Mouse (Mus musculus) MEL (cell line): ENCODE measurements around the gene Armh1. TPM values are rescaled to one million over a fixed set of nuclear protein-coding genes. Genes with fewer than 3 reads are reported as not detected.

Experiments
- DNase-seq: peaks from one replicate; pipeline ENCODE4 v3.0.0; 2011; ENCODE audit warnings: low read depth, low spot score
- H3K27ac ChIP-seq: 2 replicates; pipeline ENCODE4 v1.5.1; 2012; ENCODE audit warnings: low read depth, mild to moderate bottlenecking, control low read depth, low read length, moderate library complexity; ENCODE audit not compliant: control insufficient read depth
- H3K27me3 ChIP-seq, 2 experiments: fragments of 150-350 bp in 1 of 2; sonication (generic) in 1 of 2; 2 replicates each; pipeline ENCODE4 v1.6.1; 2012; ENCODE audit warnings: low read length in 2 of 2, mild to moderate bottlenecking in 2 of 2, improper control_type of control experiment in 1 of 2, moderate library complexity in 1 of 2; ENCODE audit not compliant: insufficient read depth in 2 of 2, control insufficient read depth in 1 of 2
- H3K36me3 ChIP-seq, 2 experiments: 2 replicates each; pipeline ENCODE4 v1.6.1; 2012 to 2014; ENCODE audit warnings: low read length in 2 of 2, improper control_type of control experiment in 1 of 2, inconsistent platforms in 1 of 2, mild to moderate bottlenecking in 1 of 2; ENCODE audit not compliant: insufficient read depth in 2 of 2, control insufficient read depth in 1 of 2
- H3K4me1 ChIP-seq, 2 experiments: fragments of 150-350 bp in 1 of 2; sonication (generic) in 1 of 2; 2 replicates each; pipeline ENCODE4 v1.6.1; 2012; ENCODE audit warnings: low read length in 2 of 2, improper control_type of control experiment in 1 of 2, mild to moderate bottlenecking in 1 of 2; ENCODE audit not compliant: insufficient read depth in 2 of 2, control insufficient read depth in 1 of 2
- H3K4me3 ChIP-seq, 2 experiments: fragments of 150-350 bp in 1 of 2; sonication (generic) in 1 of 2; 2 replicates each; pipeline ENCODE4 v1.5.1; 2012; ENCODE audit warnings: low read depth in 2 of 2, low read length in 2 of 2, mild to moderate bottlenecking in 2 of 2, moderate library complexity in 2 of 2, control low read depth in 1 of 2, improper control_type of control experiment in 1 of 2; ENCODE audit not compliant: control insufficient read depth in 1 of 2, insufficient read depth in 1 of 2
- H3K79me2 ChIP-seq: 2 replicates; pipeline ENCODE4 v1.6.1; 2012; ENCODE audit warnings: mild to moderate bottlenecking, low read length, moderate library complexity; ENCODE audit not compliant: control insufficient read depth, poor library complexity, insufficient read depth
- H3K9ac ChIP-seq: 2 replicates; pipeline ENCODE4 v1.6.1; 2012; ENCODE audit warnings: low read depth, mild to moderate bottlenecking, control low read depth, low read length, moderate library complexity; ENCODE audit not compliant: control insufficient read depth, poor library complexity, severe bottlenecking
- H3K9me3 ChIP-seq: fragments of 150-350 bp; sonication (generic); replicated peaks from 2 replicates; pipeline ENCODE4 v1.6.1; 2012; ENCODE audit warnings: mild to moderate bottlenecking, low read length, improper control_type of control experiment, moderate library complexity; ENCODE audit not compliant: insufficient read depth
- CHD1 ChIP-seq: IDR thresholded peaks from 2 replicates; pipeline ENCODE4 v1.6.1; 2012; ENCODE audit warnings: low read depth, mild to moderate bottlenecking, inconsistent platforms, low read length, improper control_type of control experiment
- CHD2 ChIP-seq: IDR thresholded peaks from 2 replicates; pipeline ENCODE4 v1.6.1; 2011; ENCODE audit warnings: low read length, improper control_type of control experiment
- CTCF ChIP-seq, 3 experiments: IDR thresholded peaks in 2 of 3; conservative IDR thresholded peaks in 1 of 3; 2 replicates each; pipeline ENCODE4 v1.5.1; 2011 to 2012; ENCODE audit warnings: low read length in 3 of 3, low read depth in 2 of 3, mild to moderate bottlenecking in 2 of 3, improper control_type of control experiment in 1 of 3, inconsistent platforms in 1 of 3, mixed read lengths in 1 of 3, moderate library complexity in 1 of 3; ENCODE audit not compliant: control insufficient read depth in 1 of 3, insufficient read depth in 1 of 3, poor library complexity in 1 of 3, severe bottlenecking in 1 of 3
- ETS1 ChIP-seq: IDR thresholded peaks from 2 replicates; pipeline ENCODE4 v1.6.1; 2012; ENCODE audit warnings: low read depth, mild to moderate bottlenecking, inconsistent platforms, low read length, improper control_type of control experiment, moderate library complexity
- HCFC1 ChIP-seq: IDR thresholded peaks from 2 replicates; pipeline ENCODE4 v1.6.1; 2012; ENCODE audit warnings: low read depth, mild to moderate bottlenecking, inconsistent platforms, low read length, improper control_type of control experiment, moderate library complexity
- MAFK ChIP-seq: IDR thresholded peaks from 2 replicates; pipeline ENCODE4 v1.6.1; 2011; ENCODE audit warnings: low read depth, mild to moderate bottlenecking, low read length, improper control_type of control experiment, borderline replicate concordance
- MAZ ChIP-seq: IDR thresholded peaks from 2 replicates; pipeline ENCODE4 v1.6.1; 2012; ENCODE audit warnings: low read depth, mild to moderate bottlenecking, inconsistent platforms, low read length, improper control_type of control experiment
- POLR2A ChIP-seq, 2 experiments: IDR thresholded peaks; 2 replicates each; pipeline ENCODE4 v1.6.1; 2011 to 2012; ENCODE audit warnings: low read length in 2 of 2, mild to moderate bottlenecking in 2 of 2, control low read depth in 1 of 2, improper control_type of control experiment in 1 of 2, low read depth in 1 of 2, moderate library complexity in 1 of 2; ENCODE audit not compliant: control insufficient read depth in 1 of 2, insufficient read depth in 1 of 2, poor library complexity in 1 of 2
- POLR2AphosphoS2 ChIP-seq: IDR thresholded peaks from 2 replicates; pipeline ENCODE4 v1.6.1; 2011; ENCODE audit warnings: low read length, improper control_type of control experiment
- POLR2AphosphoS5 ChIP-seq: IDR thresholded peaks from 2 replicates; pipeline ENCODE4 v1.6.1; 2012; ENCODE audit warnings: low read depth, borderline replicate concordance, mild to moderate bottlenecking, inconsistent platforms, low read length, moderate library complexity, mixed read lengths
- RAD21 ChIP-seq: IDR thresholded peaks from 2 replicates; pipeline ENCODE4 v1.6.1; 2011; ENCODE audit warnings: mild to moderate bottlenecking, low read depth, low read length, improper control_type of control experiment
- SIN3A ChIP-seq: IDR thresholded peaks from 2 replicates; pipeline ENCODE4 v1.6.1; 2012; ENCODE audit warnings: low read length, improper control_type of control experiment, inconsistent platforms
- SMC3 ChIP-seq: IDR thresholded peaks from 2 replicates; pipeline ENCODE4 v1.6.1; 2011; ENCODE audit warnings: low read depth, low read length, improper control_type of control experiment
- TBP ChIP-seq: IDR thresholded peaks from 2 replicates; pipeline ENCODE4 v1.8.0; 2011; ENCODE audit warnings: low read depth, low read length, improper control_type of control experiment
- USF2 ChIP-seq, 2 experiments: IDR thresholded peaks; 2 replicates each; pipeline ENCODE4 v1.6.1; 2011 to 2012; ENCODE audit warnings: improper control_type of control experiment in 2 of 2, low read length in 2 of 2, borderline replicate concordance in 1 of 2, inconsistent platforms in 1 of 2, low read depth in 1 of 2, mild to moderate bottlenecking in 1 of 2; ENCODE audit not compliant: insufficient read depth in 1 of 2
- ZNF384 ChIP-seq: IDR thresholded peaks from 2 replicates; pipeline ENCODE4 v1.6.1; 2012; ENCODE audit warnings: low read depth, mild to moderate bottlenecking, inconsistent platforms, low read length, improper control_type of control experiment
- polyA plus RNA-seq, 2 experiments: library from polyadenylated mRNA; stranded (reverse) in 1 of 2; unstranded in 1 of 2; fragments of >175 nt in 1 of 2; fragments of >200 nt in 1 of 2; gene quantifications; 2 replicates each; pipeline versions ENCODE4 v1.2.1 to v1.2.4; 2012; ENCODE audit warnings: low replicate concordance in 2 of 2, low read depth in 1 of 2; ENCODE audit not compliant: insufficient read length in 2 of 2, insufficient read depth in 1 of 2, missing spikeins in 1 of 2
- total RNA-seq: library from RNA; depleted of rRNA; stranded (reverse); fragments of 300-350 nt; gene quantifications from 2 replicates; pipeline ENCODE4 v1.2.3, GENCODE M21; 2012

Gene Armh1
- total and polyA plus RNA-seq, 3 experiments: not detected

DNA sequence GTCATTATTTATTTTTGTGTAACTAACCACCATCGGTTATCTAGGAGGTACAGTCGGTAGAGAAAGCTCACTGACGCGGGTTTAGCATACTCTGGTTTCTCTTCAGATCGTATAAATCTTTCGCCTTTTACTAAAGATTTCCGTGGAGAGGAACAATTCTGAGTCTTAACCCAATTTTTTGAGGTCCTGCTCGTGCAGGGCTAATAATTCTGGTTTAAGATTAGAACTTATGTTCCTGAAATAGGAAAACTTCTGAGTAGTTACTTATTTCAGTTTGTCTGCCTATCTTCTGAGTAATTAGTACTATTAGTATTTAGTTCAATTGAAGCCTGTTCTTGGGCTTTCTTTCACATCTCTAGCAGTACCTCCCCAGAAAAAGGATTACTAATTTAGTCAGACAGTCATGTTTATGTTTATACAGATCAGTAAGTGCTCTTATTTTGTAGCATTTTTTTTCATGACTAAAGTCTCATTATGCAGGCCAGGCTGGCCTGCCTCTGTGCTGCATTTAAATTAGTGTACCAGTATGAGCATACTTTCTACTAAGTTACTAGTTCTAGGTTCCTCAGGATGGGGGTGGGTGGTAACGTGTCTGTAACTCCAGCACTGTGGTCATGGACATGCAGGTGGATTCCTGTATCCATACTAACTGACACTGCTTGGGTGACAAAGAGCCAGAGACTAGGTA, 61.9 kb downstream of the Armh1 start:
- Histone ChIP-seq H3K27ac (peak overlapping the region; percentile 91), H3K27me3 (no peaks in the 10 kb centered on the region), H3K4me3 (no peak overlapping the region), H3K79me2 (no peaks in the 10 kb centered on the region; the same call in 1 of the 2 replicates), H3K36me3 (peaks cover 0 to 2% of the 10 kb centered on the region in 2 experiments; a peak in 2 of 4 replicates), H3K4me1 (peaks cover 0 to 11% of the 10 kb centered on the region in 2 experiments; a peak in 2 of 4 replicates), H3K9me3 (no peaks in the 10 kb centered on the region), H3K9ac (peak overlapping the region; percentile 57)
- TF ChIP-seq POLR2AphosphoS5: peak; percentile 100
- no peak for TF ChIP-seq CHD1
- no peak for TF ChIP-seq MAFK
- peak; percentile 98 to 100 for TF ChIP-seq POLR2A (IDR thresholded peaks at IDR 0.05; ENCODE audit: control insufficient read depth in 1 of 2, insufficient read depth in 1 of 2, low read depth in 1 of 2, low read length in 2 of 2, poor library complexity in 1 of 2)
- TF ChIP-seq TBP: peak; percentile 99
- no peak for TF ChIP-seq ZNF384
- TF ChIP-seq HCFC1: no peak
- no peak for TF ChIP-seq POLR2AphosphoS2
- TF ChIP-seq USF2 (IDR thresholded peaks at IDR 0.05; ENCODE audit: borderline replicate concordance in 1 of 2, insufficient read depth in 1 of 2, low read depth in 1 of 2, low read length in 2 of 2): no peak
- no peak for TF ChIP-seq ETS1
- no peak for TF ChIP-seq MAZ
- TF ChIP-seq CTCF (IDR thresholded peaks at IDR 0.05 in 2 of 3, conservative IDR thresholded peaks at IDR 0.05 in 1 of 3; ENCODE audit: control insufficient read depth in 1 of 3, insufficient read depth in 1 of 3, low read depth in 2 of 3, low read length in 3 of 3, poor library complexity in 1 of 3, severe bottlenecking in 1 of 3): no peak
- TF ChIP-seq CHD2: no peak
- no peak for TF ChIP-seq SMC3
- TF ChIP-seq RAD21: no peak
- no peak for TF ChIP-seq SIN3A
- DNase-seq: peak; percentile 96

DNA sequence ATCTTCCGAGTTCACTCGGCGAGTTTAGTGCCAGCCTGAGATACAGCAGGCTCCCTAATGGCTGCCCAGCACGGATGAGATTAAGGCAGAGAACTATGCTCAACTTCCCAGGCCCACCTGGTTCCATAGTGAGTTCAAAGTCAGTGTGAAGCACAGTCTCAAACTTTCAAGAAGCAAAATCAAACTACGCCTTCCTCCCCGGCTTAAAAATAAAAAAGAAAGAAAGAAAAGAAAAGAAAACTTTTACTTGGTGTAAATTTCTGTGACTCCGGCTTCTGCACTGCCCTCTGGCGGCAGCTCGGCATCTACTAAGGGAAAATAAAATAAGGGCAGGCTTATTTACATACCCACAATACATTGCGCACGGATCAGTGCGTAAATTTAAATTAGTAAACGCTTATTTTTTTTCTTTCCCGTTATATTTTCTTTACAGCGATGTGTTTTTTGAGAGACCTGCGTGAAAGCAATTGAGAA, 62.5 kb downstream of the Armh1 start:
- DNase-seq: peak; percentile 93
- no peaks in the 10 kb centered on the region for H3K9me3 ChIP-seq
- TF ChIP-seq POLR2A (IDR thresholded peaks at IDR 0.05; ENCODE audit: control insufficient read depth in 1 of 2, insufficient read depth in 1 of 2, low read depth in 1 of 2, low read length in 2 of 2, poor library complexity in 1 of 2) (peak in 1 of 2 experiments; percentile 20; a peak in 1 of 4 replicates), MAZ (no peak), CTCF (IDR thresholded peaks at IDR 0.05 in 2 of 3, conservative IDR thresholded peaks at IDR 0.05 in 1 of 3; ENCODE audit: control insufficient read depth in 1 of 3, insufficient read depth in 1 of 3, low read depth in 2 of 3, low read length in 3 of 3, poor library complexity in 1 of 3, severe bottlenecking in 1 of 3) (peak in 2 of 3 experiments; percentile 68 to 87; a peak in 4 of 6 replicates)
- H3K79me2 ChIP-seq: no peaks in the 10 kb centered on the region; the same call in 1 of the 2 replicates
- H3K27me3 ChIP-seq: no peaks in the 10 kb centered on the region
- H3K36me3 ChIP-seq: peaks cover 0 to 5% of the 10 kb centered on the region in 2 experiments; a peak in 2 of 4 replicates
- H3K4me3 ChIP-seq: peak overlapping the region; percentile 55 to 58
- H3K27ac ChIP-seq: peak overlapping the region; percentile 91
- H3K9ac ChIP-seq: peak overlapping the region; percentile 82
- H3K4me1 ChIP-seq: peaks cover 0 to 14% of the 10 kb centered on the region in 2 experiments; a peak in 2 of 4 replicates
